Mouse (Mus musculus): ENCODE measurements around the gene Dgkq.
A peak's percentile ranks its signal among the peaks of the same experiment; 100 is the strongest.

DNA sequence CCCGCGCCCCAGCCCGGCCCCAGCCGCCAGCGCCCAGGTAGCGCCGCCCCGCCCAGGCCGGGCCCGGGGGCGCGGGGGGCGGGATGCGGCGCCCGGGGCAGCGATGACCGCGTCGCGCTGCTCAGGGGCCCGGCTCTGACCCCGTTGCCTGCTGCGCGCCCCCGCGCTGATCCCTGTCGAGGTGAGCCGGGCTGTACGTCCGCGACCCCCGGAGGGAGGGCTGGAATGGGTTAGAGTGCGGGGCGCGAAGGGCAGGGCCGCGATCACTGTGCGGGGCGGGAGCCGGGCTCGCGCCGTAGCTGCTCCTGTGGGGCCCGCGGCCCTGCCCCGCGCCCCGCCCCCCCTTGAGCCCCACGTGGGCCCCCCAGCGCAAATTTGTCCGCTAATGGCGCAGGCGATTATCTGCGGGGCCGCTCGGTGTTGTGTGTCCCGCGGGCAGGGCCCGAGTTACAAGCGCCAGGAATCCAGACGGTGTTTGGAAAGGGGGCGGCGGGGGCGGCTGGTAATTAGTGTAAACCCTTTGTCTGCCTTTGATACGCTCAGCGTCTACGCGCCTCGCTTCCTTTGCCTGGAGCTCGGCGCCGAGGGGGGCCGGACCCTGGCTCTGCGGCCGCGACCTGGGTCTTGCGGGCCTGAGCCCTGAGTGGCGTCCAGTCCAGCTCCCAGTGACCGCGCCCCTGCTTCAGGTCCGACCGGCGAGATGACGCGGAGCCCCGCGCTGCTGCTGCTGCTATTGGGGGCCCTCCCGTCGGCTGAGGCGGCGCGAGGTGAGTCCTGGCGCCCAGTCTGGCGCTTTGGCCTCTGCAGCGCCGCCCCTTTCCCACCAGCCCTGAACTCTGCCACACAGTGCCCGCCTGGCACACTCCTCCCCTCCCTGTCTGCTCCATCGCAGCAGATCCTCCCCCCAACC lies 25.1 kb upstream of the Dgkq start:
- TF ChIP-seq POLR2A (IDR thresholded peaks at IDR 0.05; ENCODE audit: borderline replicate concordance, extremely low read depth, insufficient read depth, insufficient read length, poor library complexity, severe bottlenecking) = 0 out of 2 replicates have a peak, but pooled peaks have one; percentile 8
- TF ChIP-seq CTCF (IDR thresholded peaks at IDR 0.05; ENCODE audit: borderline replicate concordance, extremely low read depth, insufficient read depth, insufficient read length) = no peak
